Mouse (Mus musculus) adrenal gland, postnatal 14 days (tissue): Measurements from ENCODE around the gene Cd7. TPM values are rescaled to one million over a fixed set of nuclear protein-coding genes. Genes with fewer than 3 reads are reported as not detected.
"Not testable (repeated sequence)": the region's sequence is repeated elsewhere in the genome, so short reads cannot be mapped to it uniquely, and the experiment has no call there.

Experiments
- DNase-seq: peaks from one replicate; pipeline ENCODE4 v3.0.0; 2021; ENCODE audit warnings: mixed read lengths
- total RNA-seq: library from RNA; stranded (reverse); gene quantifications from 2 replicates; pipeline ENCODE4 v1.2.3, GENCODE M21; 2021

Gene Cd7
- total RNA-seq, 1 experiment from 2014 or later = 0.48 TPM

GRCm38 (mm10) chr11:121047826-121048399, 8.7 kb upstream of the Cd7 start:
- DNase-seq = peak; percentile 53

- no peak for DNase-seq
Measured at GRCm38 (mm10) chr11:121045286-121045685, 6.1 kb upstream of the Cd7 start.

GRCm38 (mm10) chr11:121043025-121043424, 3.8 kb upstream of the Cd7 start:
- not testable (repeated sequence) for DNase-seq

- DNase-seq = no peak
Measured at GRCm38 (mm10) chr11:121042480-121042879, 3.3 kb upstream of the Cd7 start.

- DNase-seq = no peak
Measured at GRCm38 (mm10) chr11:121041636-121042035, 2.4 kb upstream of the Cd7 start.

GRCm38 (mm10) chr11:121041212-121041611, 2.0 kb upstream of the Cd7 start:
- DNase-seq = peak; percentile 94

- no peak for DNase-seq
Measured at GRCm38 (mm10) chr11:121038366-121039240, 615 bp downstream of the Cd7 start.

- DNase-seq = no peak
Measured at GRCm38 (mm10) chr11:121033118-121033517, 6.1 kb downstream of the Cd7 start.

GRCm38 (mm10) chr11:121027259-121027658, 12.0 kb downstream of the Cd7 start:
- no peak for DNase-seq

GRCm38 (mm10) chr11:121024163-121024562, 15.1 kb downstream of the Cd7 start:
- DNase-seq = no peak

- no peak for DNase-seq
Measured at GRCm38 (mm10) chr11:121019501-121019900, 19.7 kb downstream of the Cd7 start.

- DNase-seq = peak; percentile 84
Measured at GRCm38 (mm10) chr11:121017703-121018102, 21.5 kb downstream of the Cd7 start.

- DNase-seq = no peak
Measured at GRCm38 (mm10) chr11:121015472-121015871, 23.7 kb downstream of the Cd7 start.

GRCm38 (mm10) chr11:121014896-121015300, 24.3 kb downstream of the Cd7 start:
- DNase-seq = peak; percentile 31

GRCm38 (mm10) chr11:121013656-121014055, 25.6 kb downstream of the Cd7 start:
- no peak for DNase-seq

GRCm38 (mm10) chr11:121010044-121010755, 29.0 kb downstream of the Cd7 start:
- no peak for DNase-seq

- no peak for DNase-seq
Measured at GRCm38 (mm10) chr11:121006184-121006583, 33.0 kb downstream of the Cd7 start.

GRCm38 (mm10) chr11:121004281-121004680, 34.9 kb downstream of the Cd7 start:
- peak; percentile 35 for DNase-seq

- peak; percentile 55 for DNase-seq
Measured at GRCm38 (mm10) chr11:121001966-121002365, 37.3 kb downstream of the Cd7 start.

GRCm38 (mm10) chr11:120994741-120995140, 44.5 kb downstream of the Cd7 start:
- DNase-seq = no peak

- no peak for DNase-seq
Measured at GRCm38 (mm10) chr11:120993586-120993985, 45.6 kb downstream of the Cd7 start.

- no peak for DNase-seq
Measured at GRCm38 (mm10) chr11:120993080-120993479, 46.1 kb downstream of the Cd7 start.

GRCm38 (mm10) chr11:120991791-120992190, 47.4 kb downstream of the Cd7 start:
- DNase-seq = no peak
